Mouse (Mus musculus) limb, embryonic 13.5 days (tissue): Measurements from ENCODE around the gene Ctbp1. TPM values are rescaled to one million over a fixed set of nuclear protein-coding genes. Genes with fewer than 3 reads are reported as not detected.

Experiments
- ATAC-seq: fragments of 200-750 bp; cut with Nextera tagmentation; 2 replicates; pipeline ENCODE4 v1.8.0; 2017; ENCODE audit warnings: low read depth, moderate number of reproducible peaks, moderate TSS enrichment; ENCODE audit not compliant: low FRiP score
- H3K27ac ChIP-seq: fragments of 300-500 bp; sonication (generic); 2 replicates; pipeline ENCODE4 v1.5.1; 2015; ENCODE audit warnings: inconsistent platforms, mild to moderate bottlenecking, moderate library complexity
- H3K27me3 ChIP-seq: fragments of 300-500 bp; sonication (generic); 2 replicates; pipeline ENCODE4 v1.6.1; 2015; ENCODE audit warnings: mild to moderate bottlenecking, inconsistent platforms
- H3K36me3 ChIP-seq: fragments of 300-500 bp; sonication (generic); 2 replicates; pipeline ENCODE4 v1.6.1; 2015; ENCODE audit warnings: inconsistent platforms, mild to moderate bottlenecking, moderate library complexity
- H3K4me1 ChIP-seq: fragments of 300-500 bp; sonication (generic); 2 replicates; pipeline ENCODE4 v1.6.1; 2015; ENCODE audit warnings: inconsistent platforms
- H3K4me2 ChIP-seq: fragments of 300-500 bp; sonication (generic); replicated peaks from 2 replicates; pipeline ENCODE4 v1.6.1; 2015; ENCODE audit warnings: inconsistent platforms, mild to moderate bottlenecking, moderate library complexity
- H3K4me3 ChIP-seq: fragments of 300-500 bp; sonication (generic); 2 replicates; pipeline ENCODE4 v1.5.1; 2015; ENCODE audit warnings: moderate library complexity, mild to moderate bottlenecking, inconsistent platforms
- H3K9ac ChIP-seq: fragments of 300-500 bp; sonication (generic); 2 replicates; pipeline ENCODE4 v1.6.1; 2015; ENCODE audit warnings: mild to moderate bottlenecking, inconsistent platforms
- H3K9me3 ChIP-seq: fragments of 300-500 bp; sonication (generic); 2 replicates; pipeline ENCODE4 v1.6.1; 2016; ENCODE audit warnings: inconsistent platforms
- WGBS: fragments of 180-500 bp; shearing (Covaris S2); methylation state at CpG from one replicate; pipeline ENCODE4 v1.1.7; 2015; 5-methylcytosine and 5-hydroxymethylcytosine counted together
- polyA plus RNA-seq: library from polyadenylated mRNA; unstranded; fragments of >200 nt; fragmentation: Nextera tagmentation; extraction: Ambion mirVana; gene quantifications from 2 replicates; pipeline ENCODE4 v1.2.1, GENCODE M21; 2015

The Ctbp1 gene
- polyA plus RNA-seq, 1 experiment from 2014 or later = 341 TPM

- H3K27ac ChIP-seq = peak overlapping the region; percentile 48; the same call in 1 of the 2 replicates
- peaks cover 54% of the 10 kb centered on the region for H3K4me1 ChIP-seq
- WGBS = 55% methylated on average over 10 of the region's 10 CpGs
- no peaks in the 10 kb centered on the region for H3K9me3 ChIP-seq
- ATAC-seq = no peak
- no peak overlapping the region for H3K4me3 ChIP-seq
- no peaks in the 10 kb centered on the region for H3K27me3 ChIP-seq
- H3K36me3 ChIP-seq = no peaks in the 10 kb centered on the region
- H3K4me2 ChIP-seq = no peak overlapping the region
- H3K9ac ChIP-seq = no peak overlapping the region
Observed at GRCm38 (mm10) chr5:33220350-33221044, 54.3 kb downstream of the Ctbp1 start.

GRCm38 (mm10) chr5:33219831-33220230 is 55.0 kb downstream of the Ctbp1 start:
- no peaks in the 10 kb centered on the region for H3K36me3 ChIP-seq
- no peaks in the 10 kb centered on the region for H3K27me3 ChIP-seq
- H3K9ac ChIP-seq = no peak overlapping the region
- no peaks in the 10 kb centered on the region for H3K9me3 ChIP-seq
- no peak overlapping the region for H3K4me2 ChIP-seq
- H3K27ac ChIP-seq = no peak overlapping the region
- ATAC-seq = no peak
- 89% methylated on average over 4 of the region's 4 CpGs for WGBS
- no peak overlapping the region for H3K4me3 ChIP-seq
- H3K4me1 ChIP-seq = peaks cover 52% of the 10 kb centered on the region

- H3K4me1 ChIP-seq = peaks cover 50% of the 10 kb centered on the region
- no peaks in the 10 kb centered on the region for H3K9me3 ChIP-seq
- H3K4me3 ChIP-seq = no peak overlapping the region
- no peak overlapping the region for H3K27ac ChIP-seq
- H3K4me2 ChIP-seq = no peak overlapping the region
- no peak for ATAC-seq
- no peaks in the 10 kb centered on the region for H3K36me3 ChIP-seq
- H3K9ac ChIP-seq = no peak overlapping the region
- no peaks in the 10 kb centered on the region for H3K27me3 ChIP-seq
- 87% methylated on average over 20 of the region's 20 CpGs for WGBS
Observed at GRCm38 (mm10) chr5:33218746-33219449, 55.9 kb downstream of the Ctbp1 start.

GRCm38 (mm10) chr5:33218081-33218480 is 56.7 kb downstream of the Ctbp1 start, which contains the start of gene Spon2:
Gene Spon2, minus strand, starts transcription at chr5:33218455.
- 38% methylated on average over 5 of the region's 5 CpGs for WGBS
- no peak within 1 kb of the TSS; the same call in 1 of the 2 replicates for H3K27ac ChIP-seq
- peak within 1 kb of the TSS; percentile 21; the same call in 1 of the 2 replicates for H3K4me2 ChIP-seq

GRCm38 (mm10) chr5:33217663-33218062 is 57.1 kb downstream of the Ctbp1 start:
- Histone ChIP-seq H3K4me1 (peaks cover 40% of the 10 kb centered on the region), H3K9me3 (no peaks in the 10 kb centered on the region), H3K4me3 (no peak overlapping the region), H3K36me3 (no peaks in the 10 kb centered on the region), H3K9ac (peak overlapping the region; percentile 43), H3K27ac (no peak overlapping the region), H3K4me2 (peak overlapping the region; percentile 21; the same call in 1 of the 2 replicates), H3K27me3 (no peaks in the 10 kb centered on the region)
- ATAC-seq = no peak
- WGBS = 45% methylated on average over 3 of the region's 3 CpGs

More at GRCm38 (mm10) chr5:33218081-33218480, 56.7 kb downstream of the Ctbp1 start, which contains the start of gene Spon2:
- H3K4me1 ChIP-seq = peaks cover 44% of the 10 kb centered on the region
- peak within 1 kb of the TSS; percentile 43 for H3K9ac ChIP-seq
- H3K4me3 ChIP-seq = no peak within 1 kb of the TSS
- no peaks in the 10 kb centered on the region for H3K9me3 ChIP-seq
- H3K36me3 ChIP-seq = no peaks in the 10 kb centered on the region
- no peak for ATAC-seq
- no peaks in the 10 kb centered on the region for H3K27me3 ChIP-seq

GRCm38 (mm10) chr5:33214723-33215122 is 60.1 kb downstream of the Ctbp1 start:
- no peak overlapping the region for H3K4me3 ChIP-seq
- ATAC-seq = no peak
- H3K9ac ChIP-seq = no peak overlapping the region
- WGBS = 68% methylated on average over 4 of the region's 4 CpGs
- peaks cover 18% of the 10 kb centered on the region for H3K4me1 ChIP-seq
- no peaks in the 10 kb centered on the region for H3K9me3 ChIP-seq
- no peaks in the 10 kb centered on the region for H3K27me3 ChIP-seq
- no peaks in the 10 kb centered on the region for H3K36me3 ChIP-seq
- no peak overlapping the region for H3K27ac ChIP-seq
- no peak overlapping the region for H3K4me2 ChIP-seq

- Histone ChIP-seq H3K9ac (no peak overlapping the region), H3K4me3 (no peak overlapping the region), H3K4me1 (no peaks in the 10 kb centered on the region), H3K36me3 (no peaks in the 10 kb centered on the region), H3K27ac (no peak overlapping the region), H3K27me3 (no peaks in the 10 kb centered on the region), H3K4me2 (no peak overlapping the region), H3K9me3 (no peaks in the 10 kb centered on the region)
- WGBS = 78% methylated on average over 5 of the region's 5 CpGs
- no peak for ATAC-seq
Observed at GRCm38 (mm10) chr5:33211254-33211653, 63.5 kb downstream of the Ctbp1 start.

- 92% methylated on average over 3 of the region's 3 CpGs for WGBS
- H3K4me3 ChIP-seq = no peak overlapping the region
- H3K36me3 ChIP-seq = no peaks in the 10 kb centered on the region
- no peak for ATAC-seq
- no peak overlapping the region for H3K27ac ChIP-seq
- no peak overlapping the region for H3K9ac ChIP-seq
- no peaks in the 10 kb centered on the region for H3K9me3 ChIP-seq
- no peaks in the 10 kb centered on the region for H3K4me1 ChIP-seq
- no peaks in the 10 kb centered on the region for H3K27me3 ChIP-seq
- no peak overlapping the region for H3K4me2 ChIP-seq
Observed at GRCm38 (mm10) chr5:33210515-33210914, 64.3 kb downstream of the Ctbp1 start.

GRCm38 (mm10) chr5:33208533-33209245 is 66.1 kb downstream of the Ctbp1 start:
- H3K4me3 ChIP-seq = no peak overlapping the region
- WGBS = 76% methylated on average over 14 of the region's 14 CpGs
- no peaks in the 10 kb centered on the region for H3K27me3 ChIP-seq
- no peaks in the 10 kb centered on the region for H3K36me3 ChIP-seq
- H3K4me1 ChIP-seq = 0 out of 2 replicates have a peak, but pooled peaks cover 7% of the 10 kb centered on the region
- H3K4me2 ChIP-seq = no peak overlapping the region
- no peak overlapping the region for H3K9ac ChIP-seq
- H3K27ac ChIP-seq = no peak overlapping the region
- H3K9me3 ChIP-seq = no peaks in the 10 kb centered on the region
- ATAC-seq = no peak

GRCm38 (mm10) chr5:33207136-33207535 is 67.7 kb downstream of the Ctbp1 start:
- peaks cover 7% of the 10 kb centered on the region for H3K27me3 ChIP-seq
- ATAC-seq = no peak
- H3K27ac ChIP-seq = no peak overlapping the region
- H3K9me3 ChIP-seq = no peaks in the 10 kb centered on the region
- H3K4me3 ChIP-seq = no peak overlapping the region
- H3K4me2 ChIP-seq = no peak overlapping the region
- H3K36me3 ChIP-seq = no peaks in the 10 kb centered on the region
- H3K4me1 ChIP-seq = 0 out of 2 replicates have a peak, but pooled peaks cover 7% of the 10 kb centered on the region
- no peak overlapping the region for H3K9ac ChIP-seq
- whole genome bisulfite sequencing = 53% methylated on average over 9 of the region's 9 CpGs

- H3K4me1 ChIP-seq = 0 out of 2 replicates have a peak, but pooled peaks cover 7% of the 10 kb centered on the region
- no peaks in the 10 kb centered on the region for H3K9me3 ChIP-seq
Observed at GRCm38 (mm10) chr5:33206328-33206727, 68.5 kb downstream of the Ctbp1 start.

GRCm38 (mm10) chr5:33204284-33204683 is 70.5 kb downstream of the Ctbp1 start:
- H3K4me2 ChIP-seq = 0 out of 2 replicates have a peak overlapping the region, but pooled peaks have one; percentile 61
- 65% methylated on average over 7 of the region's 7 CpGs for WGBS

More at GRCm38 (mm10) chr5:33206328-33206727, 68.5 kb downstream of the Ctbp1 start:
- Histone ChIP-seq H3K4me2 (no peak overlapping the region), H3K36me3 (no peaks in the 10 kb centered on the region), H3K27me3 (peaks cover 7% of the 10 kb centered on the region), H3K4me3 (no peak overlapping the region), H3K9ac (no peak overlapping the region), H3K27ac (no peak overlapping the region)
- ATAC-seq = no peak
- WGBS = 88% methylated on average over 7 of the region's 7 CpGs

More at GRCm38 (mm10) chr5:33204284-33204683, 70.5 kb downstream of the Ctbp1 start:
- no peak for ATAC-seq
- H3K27ac ChIP-seq = no peak overlapping the region
- no peak overlapping the region for H3K9ac ChIP-seq
- H3K27me3 ChIP-seq = peaks cover 7% of the 10 kb centered on the region
- H3K9me3 ChIP-seq = no peaks in the 10 kb centered on the region
- no peak overlapping the region for H3K4me3 ChIP-seq
- no peaks in the 10 kb centered on the region for H3K36me3 ChIP-seq
- H3K4me1 ChIP-seq = 0 out of 2 replicates have a peak, but pooled peaks cover 7% of the 10 kb centered on the region
